Mouse (Mus musculus): Measurements from ENCODE around the gene Six6. TPM values are rescaled to one million over a fixed set of nuclear protein-coding genes. Genes with fewer than 3 reads are reported as not detected.

Six6 gene
- total and polyA plus RNA-seq, 3 experiments: 0.16 TPM; not detected in 2

DNA sequence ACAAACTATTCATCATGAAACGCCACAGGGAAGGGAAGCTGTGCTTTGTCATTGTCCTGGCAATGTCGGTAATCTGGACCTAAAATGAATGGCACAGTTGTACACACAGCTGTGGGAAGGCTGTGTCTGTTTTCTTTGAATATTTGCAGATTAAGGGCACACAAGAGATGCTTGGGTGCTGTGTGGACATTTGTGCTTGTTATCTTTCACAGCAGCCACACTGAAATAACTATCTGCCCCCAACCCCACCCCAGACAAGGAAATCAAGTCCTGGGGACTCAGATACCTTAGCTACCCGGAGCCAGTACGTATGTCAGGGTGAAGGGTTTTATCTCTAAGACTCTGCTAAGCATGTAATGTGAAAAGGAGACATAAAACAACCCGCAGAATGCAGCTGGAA is 39.5 kb downstream of the Six6 start:
- H3K36me3 ChIP-seq (replicated peaks): no peaks in the 10 kb centered on the region
- H3K4me1 ChIP-seq (ENCODE audit: insufficient read depth, low read depth, low read length): peaks cover 7% of the 10 kb centered on the region
- H3K4me3 ChIP-seq (ENCODE audit: low read depth, low read length): no peak overlapping the region
- ATAC-seq (ENCODE audit: extremely low read depth, insufficient number of reproducible peaks, low FRiP score, poor library complexity, severe bottlenecking) (no peak), DNase-seq (ENCODE audit: low spot score) (no peak)
- H3K9me3 ChIP-seq (replicated peaks): no peaks in the 10 kb centered on the region
- TF ChIP-seq GATA1 (IDR thresholded peaks at IDR 0.05; ENCODE audit: borderline replicate concordance, low read length): no peak
- no peak for TF ChIP-seq POLR2AphosphoS5 (IDR thresholded peaks at IDR 0.05; ENCODE audit: insufficient replicate concordance, low read depth, low read length)
- TF ChIP-seq TAL1 (conservative IDR thresholded peaks at IDR 0.05; ENCODE audit: low read depth, low read length): no peak
- TF ChIP-seq CTCF (IDR thresholded peaks at IDR 0.05; ENCODE audit: low read depth, low read length): no peak
- TF ChIP-seq GATA2 (IDR thresholded peaks at IDR 0.05; ENCODE audit: borderline replicate concordance, low read depth, low read length): no peak
- peaks cover 21% of the 10 kb centered on the region for H3K27me3 ChIP-seq (ENCODE audit: insufficient read depth, low read length)

DNA sequence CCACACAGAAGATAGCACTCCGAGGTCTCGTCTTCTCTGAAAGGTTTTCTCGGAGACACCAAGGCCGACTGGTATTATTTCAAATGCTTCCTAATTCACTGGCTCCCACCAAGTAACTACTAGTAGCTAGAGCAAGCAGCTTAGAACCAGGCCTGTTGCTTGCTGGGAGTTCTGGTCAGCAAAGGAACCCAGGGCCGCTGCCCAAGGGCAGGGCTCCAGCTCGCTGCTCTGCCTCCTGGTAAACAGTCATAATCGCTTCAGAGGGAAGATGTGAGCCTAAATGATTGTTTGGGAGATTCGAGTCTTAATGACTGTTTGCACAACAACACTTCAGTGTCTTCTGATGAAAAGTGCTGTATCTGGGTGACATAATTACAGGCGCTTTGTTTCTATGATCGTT is 42.9 kb downstream of the Six6 start:
- Histone ChIP-seq H3K36me3 (replicated peaks) (no peaks in the 10 kb centered on the region), H3K4me1 (ENCODE audit: insufficient read depth, low read depth, low read length) (no peaks in the 10 kb centered on the region), H3K4me3 (ENCODE audit: low read depth, low read length) (no peak overlapping the region), H3K27me3 (ENCODE audit: insufficient read depth, low read length) (peaks cover 17% of the 10 kb centered on the region), H3K9me3 (replicated peaks) (no peaks in the 10 kb centered on the region)
- TF ChIP-seq GATA2 (IDR thresholded peaks at IDR 0.05; ENCODE audit: borderline replicate concordance, low read depth, low read length) (no peak), GATA1 (IDR thresholded peaks at IDR 0.05; ENCODE audit: borderline replicate concordance, low read length) (no peak), POLR2AphosphoS5 (IDR thresholded peaks at IDR 0.05; ENCODE audit: insufficient replicate concordance, low read depth, low read length) (no peak), CTCF (IDR thresholded peaks at IDR 0.05; ENCODE audit: low read depth, low read length) (no peak), TAL1 (conservative IDR thresholded peaks at IDR 0.05; ENCODE audit: low read depth, low read length) (no peak)
- DNase-seq (ENCODE audit: low spot score) (no peak), ATAC-seq (ENCODE audit: extremely low read depth, insufficient number of reproducible peaks, low FRiP score, poor library complexity, severe bottlenecking) (no peak)

DNA sequence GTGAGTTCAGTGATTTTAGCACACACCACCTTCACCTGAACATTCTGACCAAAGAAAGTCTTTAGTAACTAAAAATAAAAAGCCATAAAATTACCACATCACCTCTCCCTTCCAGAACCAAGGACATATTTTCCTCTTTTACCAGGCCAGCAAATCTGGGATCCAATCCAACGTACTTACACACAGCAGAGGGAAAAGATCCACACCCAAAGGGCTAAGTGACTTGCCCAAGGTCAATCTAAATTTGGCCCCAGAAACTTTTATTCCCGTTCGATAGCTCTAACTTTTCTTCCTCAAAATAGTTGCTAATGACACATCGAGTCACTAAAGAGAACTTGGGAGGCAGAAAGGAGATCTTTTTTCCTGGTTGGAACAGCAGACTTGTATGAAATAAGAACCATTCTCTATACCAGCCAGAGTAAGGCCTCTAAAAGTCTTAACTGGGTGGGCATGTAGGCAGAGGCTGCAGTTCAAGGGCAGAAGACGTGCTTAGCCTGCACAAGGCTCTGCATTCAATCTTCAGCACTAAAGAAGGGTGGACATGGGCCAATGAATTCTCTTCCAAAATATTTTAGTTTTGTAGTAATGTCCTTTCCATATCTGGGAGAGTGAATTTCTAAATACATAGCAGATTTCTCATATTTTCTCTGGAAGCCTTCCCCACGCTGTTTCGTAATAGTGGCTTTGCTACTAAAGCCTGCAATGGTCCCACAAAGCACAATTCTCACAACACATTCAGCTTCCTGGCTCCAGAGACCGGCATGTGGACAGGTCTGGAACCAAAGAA is 43.6 kb downstream of the Six6 start:
- DNase-seq (ENCODE audit: low spot score) (no peak), ATAC-seq (ENCODE audit: extremely low read depth, insufficient number of reproducible peaks, low FRiP score, poor library complexity, severe bottlenecking) (no peak)
- Histone ChIP-seq H3K27me3 (ENCODE audit: insufficient read depth, low read length) (peaks cover 17% of the 10 kb centered on the region), H3K36me3 (replicated peaks) (no peaks in the 10 kb centered on the region), H3K9me3 (replicated peaks) (no peaks in the 10 kb centered on the region), H3K4me1 (ENCODE audit: insufficient read depth, low read depth, low read length) (no peaks in the 10 kb centered on the region), H3K4me3 (ENCODE audit: low read depth, low read length) (no peak overlapping the region)
- TF ChIP-seq CTCF (IDR thresholded peaks at IDR 0.05; ENCODE audit: low read depth, low read length) (no peak), TAL1 (conservative IDR thresholded peaks at IDR 0.05; ENCODE audit: low read depth, low read length) (no peak), POLR2AphosphoS5 (IDR thresholded peaks at IDR 0.05; ENCODE audit: insufficient replicate concordance, low read depth, low read length) (no peak), GATA2 (IDR thresholded peaks at IDR 0.05; ENCODE audit: borderline replicate concordance, low read depth, low read length) (no peak), GATA1 (IDR thresholded peaks at IDR 0.05; ENCODE audit: borderline replicate concordance, low read length) (no peak)

Other genes starting within 250 kb of the Six6 start
- gene Ppm1a, start 182.4 kb upstream of the Six6 start, total RNA-seq (2014; fragmentation: Nextera tagmentation): 72.7 and 75.8 TPM in 2 replicates
- 138 and 154 TPM in 2 replicates for gene Ppm1a, start 182.4 kb upstream of the Six6 start, total RNA-seq (2017)
- gene Ppm1a, start 182.4 kb upstream of the Six6 start, polyA plus RNA-seq (2012): 15.7 and 20.9 TPM in 2 replicates
- not detected in 2 replicates for gene 4930447C04Rik, start 882 bp downstream of the Six6 start, total RNA-seq (2014; fragmentation: Nextera tagmentation)
- gene 4930447C04Rik, start 882 bp downstream of the Six6 start, total RNA-seq (2017): 0.29 and 0.66 TPM in 2 replicates
- gene 4930447C04Rik, start 882 bp downstream of the Six6 start, polyA plus RNA-seq (2012): not detected in 2 replicates
- gene Six1, start 114.0 kb downstream of the Six6 start, total RNA-seq (2014; fragmentation: Nextera tagmentation): 1.9 and 3.8 TPM in 2 replicates
- 2.0 and 2.9 TPM in 2 replicates for gene Six1, start 114.0 kb downstream of the Six6 start, total RNA-seq (2017)
- 2.2 and 2.5 TPM in 2 replicates for gene Six1, start 114.0 kb downstream of the Six6 start, polyA plus RNA-seq (2012)
- 10.0 and 11.3 TPM in 2 replicates for gene Six4, start 173.6 kb downstream of the Six6 start, total RNA-seq (2014; fragmentation: Nextera tagmentation)
- gene Six4, start 173.6 kb downstream of the Six6 start, total RNA-seq (2017): 2.8 and 3.2 TPM in 2 replicates
- 0.58 and 0.73 TPM in 2 replicates for gene Six4, start 173.6 kb downstream of the Six6 start, polyA plus RNA-seq (2012)
- gene Mnat1, start 183.8 kb downstream of the Six6 start, total RNA-seq (2014; fragmentation: Nextera tagmentation): 34.0 and 37.0 TPM in 2 replicates
- gene Mnat1, start 183.8 kb downstream of the Six6 start, total RNA-seq (2017): 69.8 and 70.7 TPM in 2 replicates
- gene Mnat1, start 183.8 kb downstream of the Six6 start, polyA plus RNA-seq (2012): 4.8 and 5.1 TPM in 2 replicates

Data from G1E (cell line).